Comparison of ENCODE assay signal across 8 mouse cellular contexts in the genomic region with DNA sequence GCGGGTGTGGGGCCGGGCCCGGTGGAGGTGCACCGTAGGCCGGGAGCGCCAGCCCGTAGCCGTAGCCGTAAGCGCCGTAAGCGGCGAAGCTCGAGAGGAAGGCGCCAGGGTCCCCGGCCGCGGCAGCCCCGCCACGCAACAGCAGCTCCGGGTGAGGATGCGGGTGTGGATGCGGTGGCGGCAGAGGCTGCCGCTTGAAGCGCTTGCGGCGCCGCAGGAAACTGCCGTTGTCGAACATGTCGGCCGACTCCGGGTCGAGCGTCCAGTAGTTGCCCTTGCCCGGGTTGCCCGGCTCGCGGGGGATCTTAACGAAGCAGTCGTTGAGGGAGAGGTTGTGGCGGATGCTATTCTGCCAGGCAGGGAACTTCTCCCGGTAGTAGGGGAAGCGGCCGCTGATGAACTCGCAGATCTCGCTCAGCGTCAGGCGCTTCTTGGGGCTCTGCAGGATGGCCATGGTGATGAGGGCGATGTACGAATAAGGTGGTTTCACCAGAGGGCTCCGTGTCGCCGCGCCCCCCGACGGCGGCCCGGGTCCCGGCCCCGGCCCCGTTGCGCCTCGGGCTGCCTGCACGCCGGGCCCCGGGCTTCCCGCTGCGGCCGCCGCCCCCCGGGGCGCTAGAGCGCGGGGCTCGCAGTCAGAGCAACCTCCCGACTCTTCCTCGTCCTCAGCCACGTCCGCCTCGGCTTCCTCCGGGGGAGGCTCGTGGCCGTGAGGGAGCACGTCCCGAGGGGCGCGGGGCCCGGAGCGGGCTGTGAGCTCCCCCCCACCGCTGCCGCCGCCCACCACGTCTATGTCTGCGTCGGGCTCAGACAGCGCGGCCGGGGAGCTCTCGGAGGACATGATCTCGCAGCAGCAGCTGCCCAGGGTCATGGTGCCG. TPM values are rescaled to one million over a fixed set of nuclear protein-coding genes. Genes with fewer than 3 reads are reported as not detected.
DNase-seq lines count a peak whose midpoint lies in the region; ATAC-seq and TF ChIP-seq lines count a peak whose summit lies in the region.

No protein-coding gene starts in this region.

- intact Hi-C loops in gastrocnemius, postnatal 14 days (cut with DNase I; ENCODE audit: low total_unique reads) = loop anchor here (5.0 kb wide), 1 partner anchor 241 kb away; no protein-coding TSS in a partner anchor

- peak overlapping the region; percentile 78 for H3K4me2 ChIP-seq in kidney, embryonic 14.5 days (replicated peaks; ENCODE audit: low read depth, low read length)
- H3K4me2 ChIP-seq in midbrain, embryonic 12.5 days (replicated peaks) = peak overlapping the region; percentile 77

- peak; percentile 10 for ATAC-seq in kidney, embryonic 14.5 days (ENCODE audit: low FRiP score, low TSS enrichment)
- peak; percentile 20; the same call in 1 of the 2 replicates for ATAC-seq in midbrain, embryonic 12.5 days (ENCODE audit: low FRiP score, low read depth)

- peak overlapping the region; percentile 64 for H3K4me3 ChIP-seq in kidney, embryonic 14.5 days (ENCODE audit: low read length)
- peak overlapping the region; percentile 52 for H3K4me3 ChIP-seq in midbrain, embryonic 12.5 days
- H3K4me3 ChIP-seq in testis, adult 2 months (ENCODE audit: control insufficient read depth, low read depth, low read length) = peak overlapping the region; percentile 82

- H3K9me3 ChIP-seq in kidney, embryonic 14.5 days (ENCODE audit: control insufficient read depth, low read length) = no peaks in the 10 kb centered on the region
- H3K9me3 ChIP-seq in midbrain, embryonic 12.5 days = no peaks in the 10 kb centered on the region

- peaks cover 65% of the 10 kb centered on the region for H3K27me3 ChIP-seq in kidney, embryonic 14.5 days (ENCODE audit: control insufficient read depth, insufficient read depth, low read length)
- peaks cover 99% of the 10 kb centered on the region for H3K27me3 ChIP-seq in midbrain, embryonic 12.5 days
- H3K27me3 ChIP-seq in testis, adult 2 months (ENCODE audit: control insufficient read depth, insufficient read depth, low read length) = peaks cover 8% of the 10 kb centered on the region

- DNase-seq in kidney, adult 9 months = peak; percentile 25
- no peak for DNase-seq in kidney, adult 8-10 months
- DNase-seq in adrenal gland, adult 8-10 months = peak; percentile 23
- DNase-seq in gastrocnemius, postnatal 14 days = peak; percentile 22
- no peak for DNase-seq in frontal cortex, postnatal 36 days (ENCODE audit: low spot score in 2 of 2)

- peak overlapping the region; percentile 88 for H3K9ac ChIP-seq in kidney, embryonic 14.5 days (ENCODE audit: low read depth, low read length)
- peak overlapping the region; percentile 58 for H3K9ac ChIP-seq in midbrain, embryonic 12.5 days (replicated peaks)

- no peak for TF ChIP-seq CTCF in testis, adult 2 months (IDR thresholded peaks at IDR 0.05; ENCODE audit: control insufficient read depth, insufficient read depth, insufficient replicate concordance, low read depth, low read length)

- H3K27ac ChIP-seq in kidney, embryonic 14.5 days (ENCODE audit: low read depth, low read length) = peak overlapping the region; percentile 94
- H3K27ac ChIP-seq in midbrain, embryonic 12.5 days (replicated peaks) = peak overlapping the region; percentile 61
- H3K27ac ChIP-seq in testis, adult 2 months (ENCODE audit: control insufficient read depth, insufficient read depth, low read depth, low read length) = no peak overlapping the region

- under 1% methylated on average over 97 of the region's 103 CpGs for WGBS in kidney, embryonic 14.5 days
- under 1% methylated on average over 95 of the region's 103 CpGs for WGBS in midbrain, embryonic 12.5 days

- no peak for TF ChIP-seq POLR2A in testis, adult 2 months (IDR thresholded peaks at IDR 0.05; ENCODE audit: control insufficient read depth, low read depth, low read length)

- H3K4me1 ChIP-seq in kidney, embryonic 14.5 days (ENCODE audit: control insufficient read depth, insufficient read depth, low read length) = no peaks in the 10 kb centered on the region
- peaks cover 26% of the 10 kb centered on the region for H3K4me1 ChIP-seq in midbrain, embryonic 12.5 days
- peaks cover 19% of the 10 kb centered on the region for H3K4me1 ChIP-seq in testis, adult 2 months (ENCODE audit: control insufficient read depth, insufficient read depth, low read length)

- H3K36me3 ChIP-seq in kidney, embryonic 14.5 days (ENCODE audit: control insufficient read depth, insufficient read depth, low read length) = no peaks in the 10 kb centered on the region
- H3K36me3 ChIP-seq in midbrain, embryonic 12.5 days = no peaks in the 10 kb centered on the region
- H3K36me3 ChIP-seq in testis, adult 2 months (ENCODE audit: control insufficient read depth, insufficient read depth, low read length) = no peaks in the 10 kb centered on the region

RNA-seq across cellular contexts. Expression of a gene that starts 0.5 kb away (rescaled TPM):
- 1 to 10 TPM; 2.0 to 4.2 (median 3.1) TPM for total RNA-seq in adrenal gland, adult 8-10 months (2022)
- total RNA-seq in gastrocnemius, postnatal 14 days (2021) = under 1 TPM; 0.42 to 0.72 TPM
- polyA plus RNA-seq in kidney, embryonic 14.5 days (2014; fragmentation: Nextera tagmentation; extraction: Ambion mirVana) = 5.0 and 8.3 TPM in 2 replicates
- 3.0 and 5.2 TPM in 2 replicates for polyA plus RNA-seq in midbrain, embryonic 12.5 days (2016; fragmentation: Nextera tagmentation; extraction: Ambion mirVana)
- polyA plus RNA-seq in testis, adult 2 months (2012; rRNA removed) = 0.22 and 0.37 TPM in 2 replicates

RNA-seq across cellular contexts. Expression of a gene that starts 17.6 kb away (rescaled TPM):
- under 1 TPM in 2 of 4 experiments, not detected in 2; 0.43 to 0.45 TPM for total RNA-seq in adrenal gland, adult 8-10 months (2022)
- total RNA-seq in gastrocnemius, postnatal 14 days (2021) = not detected
- not detected in 2 replicates for polyA plus RNA-seq in kidney, embryonic 14.5 days (2014; fragmentation: Nextera tagmentation; extraction: Ambion mirVana)
- 0.42 and 0.46 TPM in 2 replicates for polyA plus RNA-seq in midbrain, embryonic 12.5 days (2016; fragmentation: Nextera tagmentation; extraction: Ambion mirVana)
- polyA plus RNA-seq in testis, adult 2 months (2012; rRNA removed) = 0.95 and 1.3 TPM in 2 replicates

Comparison
In these comparisons a context has a peak if more than half of its experiments do, and no peak if none do; other contexts are left out.
1. DNase-seq: peak in kidney, adult 9 months (single experiment), adrenal gland, adult 8-10 months (single experiment) and gastrocnemius, postnatal 14 days (single experiment); none in kidney, adult 8-10 months (0 of 2) and frontal cortex, postnatal 36 days (0 of 2).
2. Peak in every context shown above with its lines, with median percentiles within 50 percentile points of each other: H3K4me3 ChIP-seq.